Mouse (Mus musculus): ENCODE data around the gene Fgf8. TPM values are rescaled to one million over a fixed set of nuclear protein-coding genes. Genes with fewer than 3 reads are reported as not detected.

Gene Fgf8
- total RNA-seq, 1 experiment, result 1.5 TPM

GRCm38 (mm10) chr19:45731658-45732057 lies 11.1 kb downstream of the Fgf8 start:
- in situ Hi-C loops (cut with MboI; ENCODE audit: low sequenced_read_pairs in 2 of 2, unreplicated experiment in 2 of 2), result no loop called here
- H3K36me3 ChIP-seq (ENCODE audit: control insufficient read depth, insufficient read depth, low read length, poor library complexity, severe bottlenecking), result no peaks in the 10 kb centered on the region
- peaks cover 0 to 9% of the 10 kb centered on the region in 2 experiments; a peak in 1 of 4 replicates for H3K4me1 ChIP-seq (ENCODE audit: control insufficient read depth in 2 of 2, insufficient read depth in 2 of 2, low read length in 2 of 2, poor library complexity in 1 of 2)
- no peak overlapping the region; the same call in 1 of the 2 replicates for H3K27ac ChIP-seq (ENCODE audit: insufficient read depth, low read depth, low read length, poor library complexity, severe bottlenecking)
- H3K9ac ChIP-seq (ENCODE audit: insufficient read depth, low read depth, low read length, poor library complexity, severe bottlenecking), result no peak overlapping the region
- no peak for TF ChIP-seq MAFK (IDR thresholded peaks at IDR 0.05; ENCODE audit: insufficient read depth, low read depth, low read length)
- TF ChIP-seq CHD2 (IDR thresholded peaks at IDR 0.05; ENCODE audit: low read depth, low read length), result no peak
- no peak for TF ChIP-seq ZNF384 (IDR thresholded peaks at IDR 0.05; ENCODE audit: low read depth, low read length)
- no peak for TF ChIP-seq ZC3H11A (IDR thresholded peaks at IDR 0.05; ENCODE audit: borderline replicate concordance, low read depth, low read length)
- no peak for TF ChIP-seq HCFC1 (IDR thresholded peaks at IDR 0.05; ENCODE audit: borderline replicate concordance, insufficient read depth, low read length)
- no peak overlapping the region for H3K4me3 ChIP-seq (ENCODE audit: insufficient read depth in 1 of 2, low read depth in 1 of 2, low read length in 2 of 2, poor library complexity in 1 of 2, severe bottlenecking in 1 of 2)
- no peak for DNase-seq (ENCODE audit: low read depth, low spot score)
- no peaks in the 10 kb centered on the region for H3K9me3 ChIP-seq (ENCODE audit: control insufficient read depth, insufficient read depth, low read depth, low read length)

GRCm38 (mm10) chr19:45730042-45730441 lies 12.7 kb downstream of the Fgf8 start:
- TF ChIP-seq ZNF384 (IDR thresholded peaks at IDR 0.05; ENCODE audit: low read depth, low read length), result no peak
- TF ChIP-seq ZC3H11A (IDR thresholded peaks at IDR 0.05; ENCODE audit: borderline replicate concordance, low read depth, low read length), result no peak
- no peak for TF ChIP-seq HCFC1 (IDR thresholded peaks at IDR 0.05; ENCODE audit: borderline replicate concordance, insufficient read depth, low read length)
- TF ChIP-seq CHD2 (IDR thresholded peaks at IDR 0.05; ENCODE audit: low read depth, low read length), result no peak
- no peak for TF ChIP-seq MAFK (IDR thresholded peaks at IDR 0.05; ENCODE audit: insufficient read depth, low read depth, low read length)
- Histone ChIP-seq H3K27ac (ENCODE audit: insufficient read depth, low read depth, low read length, poor library complexity, severe bottlenecking) (no peak overlapping the region), H3K4me1 (ENCODE audit: control insufficient read depth in 2 of 2, insufficient read depth in 2 of 2, low read length in 2 of 2, poor library complexity in 1 of 2) (peaks cover 0 to 10% of the 10 kb centered on the region in 2 experiments; a peak in 1 of 4 replicates), H3K36me3 (ENCODE audit: control insufficient read depth, insufficient read depth, low read length, poor library complexity, severe bottlenecking) (no peaks in the 10 kb centered on the region), H3K9me3 (ENCODE audit: control insufficient read depth, insufficient read depth, low read depth, low read length) (no peaks in the 10 kb centered on the region), H3K4me3 (ENCODE audit: insufficient read depth in 1 of 2, low read depth in 1 of 2, low read length in 2 of 2, poor library complexity in 1 of 2, severe bottlenecking in 1 of 2) (no peak overlapping the region), H3K9ac (ENCODE audit: insufficient read depth, low read depth, low read length, poor library complexity, severe bottlenecking) (no peak overlapping the region)
- no peak for DNase-seq (ENCODE audit: low read depth, low spot score)
- in situ Hi-C loops (cut with MboI; ENCODE audit: low sequenced_read_pairs in 2 of 2, unreplicated experiment in 2 of 2), result no loop called here

GRCm38 (mm10) chr19:45727231-45727630 lies 15.5 kb downstream of the Fgf8 start:
- TF ChIP-seq CHD2 (IDR thresholded peaks at IDR 0.05; ENCODE audit: low read depth, low read length) (no peak), ZC3H11A (IDR thresholded peaks at IDR 0.05; ENCODE audit: borderline replicate concordance, low read depth, low read length) (no peak)
- no peak for DNase-seq (ENCODE audit: low read depth, low spot score)
- Histone ChIP-seq H3K9ac (ENCODE audit: insufficient read depth, low read depth, low read length, poor library complexity, severe bottlenecking) (no peak overlapping the region), H3K4me3 (ENCODE audit: insufficient read depth in 1 of 2, low read depth in 1 of 2, low read length in 2 of 2, poor library complexity in 1 of 2, severe bottlenecking in 1 of 2) (no peak overlapping the region), H3K36me3 (ENCODE audit: control insufficient read depth, insufficient read depth, low read length, poor library complexity, severe bottlenecking) (no peaks in the 10 kb centered on the region), H3K4me1 (ENCODE audit: control insufficient read depth in 2 of 2, insufficient read depth in 2 of 2, low read length in 2 of 2, poor library complexity in 1 of 2) (peaks cover 0 to 6% of the 10 kb centered on the region in 2 experiments; a peak in 1 of 4 replicates), H3K9me3 (ENCODE audit: control insufficient read depth, insufficient read depth, low read depth, low read length) (no peaks in the 10 kb centered on the region), H3K27ac (ENCODE audit: insufficient read depth, low read depth, low read length, poor library complexity, severe bottlenecking) (no peak overlapping the region)
- in situ Hi-C loops (cut with MboI; ENCODE audit: low sequenced_read_pairs in 2 of 2, unreplicated experiment in 2 of 2), result no loop called here

- in situ Hi-C loops (cut with MboI; ENCODE audit: low sequenced_read_pairs in 2 of 2, unreplicated experiment in 2 of 2), result no loop called here
- Histone ChIP-seq H3K9ac (ENCODE audit: insufficient read depth, low read depth, low read length, poor library complexity, severe bottlenecking) (no peak overlapping the region), H3K4me1 (ENCODE audit: control insufficient read depth in 2 of 2, insufficient read depth in 2 of 2, low read length in 2 of 2, poor library complexity in 1 of 2) (peaks cover 0 to 6% of the 10 kb centered on the region in 2 experiments; a peak in 1 of 4 replicates), H3K36me3 (ENCODE audit: control insufficient read depth, insufficient read depth, low read length, poor library complexity, severe bottlenecking) (no peaks in the 10 kb centered on the region), H3K4me3 (ENCODE audit: insufficient read depth in 1 of 2, low read depth in 1 of 2, low read length in 2 of 2, poor library complexity in 1 of 2, severe bottlenecking in 1 of 2) (no peak overlapping the region), H3K27ac (ENCODE audit: insufficient read depth, low read depth, low read length, poor library complexity, severe bottlenecking) (no peak overlapping the region), H3K9me3 (ENCODE audit: control insufficient read depth, insufficient read depth, low read depth, low read length) (no peaks in the 10 kb centered on the region)
- DNase-seq (ENCODE audit: low read depth, low spot score), result no peak
- TF ChIP-seq ZC3H11A (IDR thresholded peaks at IDR 0.05; ENCODE audit: borderline replicate concordance, low read depth, low read length) (no peak), HCFC1 (IDR thresholded peaks at IDR 0.05; ENCODE audit: borderline replicate concordance, insufficient read depth, low read length) (no peak), CHD2 (IDR thresholded peaks at IDR 0.05; ENCODE audit: low read depth, low read length) (no peak), ZNF384 (IDR thresholded peaks at IDR 0.05; ENCODE audit: low read depth, low read length) (no peak)
These were observed 16.9 kb downstream of the Fgf8 start for GRCm38 (mm10) chr19:45725677-45726277.

GRCm38 (mm10) chr19:45722188-45722587 lies 20.5 kb downstream of the Fgf8 start:
- Histone ChIP-seq H3K4me3 (ENCODE audit: insufficient read depth in 1 of 2, low read depth in 1 of 2, low read length in 2 of 2, poor library complexity in 1 of 2, severe bottlenecking in 1 of 2) (no peak overlapping the region), H3K36me3 (ENCODE audit: control insufficient read depth, insufficient read depth, low read length, poor library complexity, severe bottlenecking) (no peaks in the 10 kb centered on the region), H3K4me1 (ENCODE audit: control insufficient read depth in 2 of 2, insufficient read depth in 2 of 2, low read length in 2 of 2, poor library complexity in 1 of 2) (peaks cover 0 to 6% of the 10 kb centered on the region in 2 experiments; a peak in 1 of 4 replicates), H3K27ac (ENCODE audit: insufficient read depth, low read depth, low read length, poor library complexity, severe bottlenecking) (no peak overlapping the region), H3K9me3 (ENCODE audit: control insufficient read depth, insufficient read depth, low read depth, low read length) (no peaks in the 10 kb centered on the region), H3K9ac (ENCODE audit: insufficient read depth, low read depth, low read length, poor library complexity, severe bottlenecking) (no peak overlapping the region)
- no peak for TF ChIP-seq MAFK (IDR thresholded peaks at IDR 0.05; ENCODE audit: insufficient read depth, low read depth, low read length)
- DNase-seq (ENCODE audit: low read depth, low spot score), result no peak
- in situ Hi-C loops (cut with MboI; ENCODE audit: low sequenced_read_pairs in 2 of 2, unreplicated experiment in 2 of 2), result no loop called here

Data from ES-E14 (cell line).